Mouse (Mus musculus) testis, adult 10 weeks (tissue): ENCODE measurements around the gene Cwh43. TPM values are rescaled to one million over a fixed set of nuclear protein-coding genes. Genes with fewer than 3 reads are reported as not detected.

ENCODE experiments used
- polyA plus RNA-seq: library from polyadenylated mRNA; stranded (reverse); fragments of 350-450 nt; fragmentation: Illumina TruSeq; extraction: RNeasy Lipid Tissue Mini Kit (QIAGEN cat#74804); gene quantifications from one replicate; pipeline ENCODE4 v1.2.3, GENCODE M21; 2014; ENCODE audit warnings: low read depth, low replicate concordance

The Cwh43 gene
- polyA plus RNA-seq: 1.1 TPM

DNA sequence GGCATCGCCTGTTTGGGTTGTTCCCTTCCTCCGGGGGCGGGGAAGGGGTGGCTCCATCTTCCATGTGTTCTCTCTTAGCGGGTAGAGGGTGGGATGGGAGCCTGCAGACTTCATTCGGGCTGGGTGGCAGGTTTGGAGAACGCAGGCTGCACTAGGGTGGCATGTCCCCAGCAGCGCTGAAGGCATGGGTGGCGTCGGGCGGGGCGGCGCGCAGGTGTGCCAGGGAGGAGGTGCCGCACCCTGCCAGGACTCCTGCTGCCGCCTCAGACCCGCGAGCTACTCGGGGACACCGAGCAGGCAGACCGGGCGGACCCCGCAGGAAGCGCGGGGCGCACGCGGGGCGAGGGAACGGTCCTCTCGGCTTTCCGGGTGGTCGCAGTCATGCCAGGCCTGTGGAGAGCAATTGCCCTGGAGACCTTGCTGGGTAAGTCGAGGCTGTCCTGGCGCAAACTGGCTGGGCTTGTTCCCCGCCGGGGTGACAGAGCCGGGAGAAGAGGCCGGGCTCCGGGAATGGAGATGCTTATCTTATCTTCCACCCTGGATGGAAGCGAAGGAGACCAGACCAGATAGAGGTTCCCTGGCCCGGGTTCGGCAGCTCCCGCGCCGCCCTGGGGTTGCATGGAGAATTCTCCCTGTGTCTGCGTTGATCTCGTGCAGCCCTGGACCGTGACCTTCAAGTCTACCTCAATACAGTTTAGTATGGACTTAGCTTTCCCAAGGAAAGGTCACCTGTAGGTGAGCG is at the start of gene Cwh43:
Gene Cwh43 (plus strand): TSS at position 95 of the 742 bp plus-strand sequence.

GRCm38 (mm10) chr5:73480700-73481099 is 74.8 kb downstream of the Cwh43 start, which contains the start of gene Dcun1d4:
Gene Dcun1d4, plus strand, starts transcription at chr5:73481000.

Other genes starting within 250 kb of the Cwh43 start
- gene Fryl, start 149.5 kb upstream of the Cwh43 start, polyA plus RNA-seq: 32.7 TPM
- 382 TPM for gene Ociad1, start 113.3 kb upstream of the Cwh43 start, polyA plus RNA-seq
- 3.6 TPM for gene Ociad2, start 65.0 kb upstream of the Cwh43 start, polyA plus RNA-seq
- gene Dcun1d4, start 74.9 kb downstream of the Cwh43 start, polyA plus RNA-seq: 367 TPM
- 0.67 TPM for gene Lrrc66, start 226.5 kb downstream of the Cwh43 start, polyA plus RNA-seq
- gene Sgcb, start 241.7 kb downstream of the Cwh43 start, polyA plus RNA-seq: 23.0 TPM
- gene Spata18, start 245.3 kb downstream of the Cwh43 start, polyA plus RNA-seq: 365 TPM